In genomic region chrX:20828934-20829333, GRCm38 (mm10) we compare ENCODE assay signal across 8 mouse cellular contexts. TPM values are rescaled to one million over a fixed set of nuclear protein-coding genes. Genes with fewer than 3 reads are reported as not detected.
DNase-seq lines count a peak whose midpoint lies in the region; ATAC-seq and TF ChIP-seq lines count a peak whose summit lies in the region.

No protein-coding gene starts in this region.

- ATAC-seq in embryonic facial prominence, embryonic 11.5 days (replicated peaks; ENCODE audit: insufficient number of reproducible peaks, low FRiP score, low TSS enrichment, low read depth) = peak; percentile 83; the same call in 1 of the 2 replicates
- no peak for ATAC-seq in heart, embryonic 14.5 days (ENCODE audit: insufficient number of reproducible peaks, insufficient read depth, low FRiP score, low read depth)

- no peaks in the 10 kb centered on the region for H3K27me3 ChIP-seq in C2C12 (ENCODE audit: control insufficient read depth, insufficient read depth, insufficient read length)
- H3K27me3 ChIP-seq in embryonic facial prominence, embryonic 11.5 days (ENCODE audit: control insufficient read depth, insufficient read depth, low read length) = no peaks in the 10 kb centered on the region
- no peaks in the 10 kb centered on the region for H3K27me3 ChIP-seq in heart, embryonic 14.5 days (ENCODE audit: control insufficient read depth, insufficient read depth, low read length)
- no peaks in the 10 kb centered on the region for H3K27me3 ChIP-seq in small intestine, adult 2 months (ENCODE audit: control insufficient read depth, insufficient read depth, low read length)

- H3K4me1 ChIP-seq in embryonic facial prominence, embryonic 11.5 days (ENCODE audit: control insufficient read depth, insufficient read depth, low read length) = no peaks in the 10 kb centered on the region
- H3K4me1 ChIP-seq in heart, embryonic 14.5 days (ENCODE audit: control insufficient read depth in 2 of 2, insufficient read depth in 2 of 2, low read length in 2 of 2) = no peaks in the 10 kb centered on the region
- H3K4me1 ChIP-seq in small intestine, adult 2 months (ENCODE audit: control insufficient read depth, insufficient read depth, insufficient read length, low read length) = no peaks in the 10 kb centered on the region

- no peaks in the 10 kb centered on the region for H3K9me3 ChIP-seq in embryonic facial prominence, embryonic 11.5 days (replicated peaks; ENCODE audit: control insufficient read depth, low read length)
- H3K9me3 ChIP-seq in heart, embryonic 14.5 days (ENCODE audit: control insufficient read depth, low read length) = no peaks in the 10 kb centered on the region

- no peaks in the 10 kb centered on the region for H3K79me2 ChIP-seq in C2C12 (ENCODE audit: control insufficient read depth, insufficient read depth)

- H3K9ac ChIP-seq in embryonic facial prominence, embryonic 11.5 days (replicated peaks; ENCODE audit: low read length) = no peak overlapping the region
- H3K9ac ChIP-seq in heart, embryonic 14.5 days (ENCODE audit: low read length) = no peak overlapping the region

- no peaks in the 10 kb centered on the region for H3K79me3 ChIP-seq in C2C12 (ENCODE audit: low read depth)

- no peaks in the 10 kb centered on the region for H3K36me3 ChIP-seq in C2C12 (ENCODE audit: control insufficient read depth, insufficient read depth)
- H3K36me3 ChIP-seq in embryonic facial prominence, embryonic 11.5 days (replicated peaks; ENCODE audit: control insufficient read depth, insufficient read depth, low read depth, low read length) = no peaks in the 10 kb centered on the region
- H3K36me3 ChIP-seq in heart, embryonic 14.5 days (ENCODE audit: control insufficient read depth, insufficient read depth, low read length) = no peaks in the 10 kb centered on the region
- no peaks in the 10 kb centered on the region for H3K36me3 ChIP-seq in small intestine, adult 2 months (ENCODE audit: control insufficient read depth, insufficient read depth, low read length)

- H3K4me3 ChIP-seq in C2C12 (ENCODE audit: insufficient read depth, poor library complexity, severe bottlenecking) = no peak overlapping the region
- H3K4me3 ChIP-seq in embryonic facial prominence, embryonic 11.5 days (ENCODE audit: low read depth, low read length) = no peak overlapping the region
- H3K4me3 ChIP-seq in heart, embryonic 14.5 days (ENCODE audit: control insufficient read depth in 1 of 2, insufficient read depth in 1 of 2, low read depth in 1 of 2, low read length in 2 of 2) = no peak overlapping the region
- H3K4me3 ChIP-seq in small intestine, adult 2 months (ENCODE audit: low read depth, low read length) = no peak overlapping the region

- TF ChIP-seq CTCF in C2C12 (IDR thresholded peaks at IDR 0.05; ENCODE audit: control insufficient read depth, insufficient read depth, insufficient read length) = no peak
- TF ChIP-seq CTCF in small intestine, adult 2 months (IDR thresholded peaks at IDR 0.05; ENCODE audit: extremely low read depth, insufficient read length, insufficient replicate concordance, low read depth, low read length) = peak; percentile 33; the same call in 1 of the 2 replicates

- WGBS in embryonic facial prominence, embryonic 11.5 days = 26% methylated on average over 5 of the region's 5 CpGs
- WGBS in heart, embryonic 14.5 days = 15% methylated on average over 5 of the region's 5 CpGs
- 7% methylated on average over 5 of the region's 5 CpGs for WGBS in small intestine, adult 2 months

- no peak overlapping the region for H3K4me2 ChIP-seq in embryonic facial prominence, embryonic 11.5 days (ENCODE audit: low read depth, low read length)
- 0 out of 2 replicates have a peak overlapping the region, but pooled peaks have one; percentile 21 for H3K4me2 ChIP-seq in heart, embryonic 14.5 days (ENCODE audit: low read length)

- peak; percentile 73 for DNase-seq in ZHBTc4 (ENCODE audit: low read depth, low spot score)
- DNase-seq in embryonic facial prominence, embryonic 11.5 days (ENCODE audit: low spot score) = peak; percentile 61
- peak; percentile 72 for DNase-seq in kidney, postnatal 10 days
- DNase-seq in lung, adult 18-20 months = peak; percentile 32 to 50
- no peak for DNase-seq in spleen, adult 18-20 months

- TF ChIP-seq POLR2A in small intestine, adult 2 months (IDR thresholded peaks at IDR 0.05; ENCODE audit: low read depth, low read length) = no peak

- no peak overlapping the region for H3K27ac ChIP-seq in embryonic facial prominence, embryonic 11.5 days (replicated peaks; ENCODE audit: low read depth, low read length)
- 0 out of 4 replicates have a peak overlapping the region, but pooled peaks of 1 of the 2 experiments have one; percentile 8 for H3K27ac ChIP-seq in heart, embryonic 14.5 days (replicated peaks in 1 of 2; ENCODE audit: control insufficient read depth in 1 of 2, insufficient read depth in 1 of 2, low read depth in 2 of 2, low read length in 2 of 2)
- H3K27ac ChIP-seq in small intestine, adult 2 months (ENCODE audit: insufficient read depth, low read depth, low read length) = no peak overlapping the region

- H3ac ChIP-seq in C2C12 (ENCODE audit: control insufficient read depth, insufficient read length, low read depth) = no peak overlapping the region

TF ChIP-seq in C2C12, 6 proteins besides CTCF, POLR2A, EP300 and RAD21:
- peak; percentile 40 for TF ChIP-seq MYOD1 (IDR thresholded peaks at IDR 0.05; ENCODE audit: control insufficient read depth, insufficient read length, low read depth)
- no peak for TF ChIP-seq CEBPB (IDR thresholded peaks at IDR 0.05; ENCODE audit: low read depth)

RNA-seq across cellular contexts. Expression of gene Araf, which starts 31.3 kb away (rescaled TPM):
- polyA plus RNA-seq in C2C12 (2012; fragmentation: generic; extraction: Trizol) = 33.2 TPM
- polyA plus RNA-seq in embryonic facial prominence, embryonic 11.5 days (2014; fragmentation: Nextera tagmentation; extraction: Ambion mirVana) = 68.0 and 74.8 TPM in 2 replicates
- 95.2 and 95.7 TPM in 2 replicates for polyA plus RNA-seq in heart, embryonic 14.5 days (2014; fragmentation: Nextera tagmentation; extraction: Ambion mirVana)
- polyA plus RNA-seq in small intestine, adult 2 months (2012; rRNA removed) = 79.8 and 135 TPM in 2 replicates

RNA-seq across cellular contexts. Expression of gene Timp1, which starts 41.0 kb away (rescaled TPM):
- 466 TPM for polyA plus RNA-seq in C2C12 (2012; fragmentation: generic; extraction: Trizol)
- polyA plus RNA-seq in embryonic facial prominence, embryonic 11.5 days (2014; fragmentation: Nextera tagmentation; extraction: Ambion mirVana) = 12.0 and 15.2 TPM in 2 replicates
- polyA plus RNA-seq in heart, embryonic 14.5 days (2014; fragmentation: Nextera tagmentation; extraction: Ambion mirVana) = 32.3 and 33.8 TPM in 2 replicates
- 1.3 and 6.9 TPM in 2 replicates for polyA plus RNA-seq in small intestine, adult 2 months (2012; rRNA removed)

Comparison
In these comparisons a context has a peak if more than half of its experiments do, and no peak if none do; other contexts are left out.
1. DNase-seq: peak in ZHBTc4 (single experiment), embryonic facial prominence, embryonic 11.5 days (single experiment), kidney, postnatal 10 days (single experiment) and lung, adult 18-20 months (2 of 2); none in spleen, adult 18-20 months (0 of 2).
2. RNA of gene Timp1, which starts 41.0 kb away (polyA plus RNA-seq): 466 TPM in C2C12 (single experiment); 32.3 to 33.8 TPM in heart, embryonic 14.5 days, 12.0 to 15.2 TPM in embryonic facial prominence, embryonic 11.5 days and 1.3 to 6.9 TPM in small intestine, adult 2 months; every median in the first group is over 10 times any median in the second.